ENCODE assay signal across 22 mouse cellular contexts in the genomic region with DNA sequence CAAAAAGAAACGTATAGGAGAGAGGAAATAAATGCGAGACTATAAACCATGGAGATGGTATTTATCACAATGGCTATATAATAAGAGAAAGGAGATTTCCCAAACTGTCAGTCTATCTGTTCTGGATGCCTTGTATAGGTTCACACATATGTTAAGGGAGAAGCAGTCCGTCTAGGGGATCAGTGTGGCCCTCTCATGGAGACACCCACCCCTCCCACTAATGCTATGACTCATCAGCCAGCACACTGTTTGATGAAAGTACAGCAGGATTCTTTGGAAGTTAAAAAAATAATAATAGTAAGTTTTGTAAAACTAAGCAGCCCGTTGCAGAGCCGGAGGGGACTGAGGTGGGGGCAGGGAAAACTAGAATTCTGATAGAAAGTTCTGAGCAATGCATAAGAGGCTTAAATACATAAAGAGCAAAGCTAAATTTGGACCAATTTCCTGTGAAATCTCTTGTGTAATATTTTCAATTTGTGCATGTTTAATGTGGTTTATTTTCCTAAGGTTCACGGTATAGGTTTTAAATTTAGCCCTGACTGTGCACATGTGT.
A peak's percentile ranks its signal among the peaks of the same experiment; 100 is the strongest.
DNase-seq lines count a peak whose midpoint lies in the region; ATAC-seq and TF ChIP-seq lines count a peak whose summit lies in the region.
"Had no signal": no experiment of that assay in that cellular context is flagged by ENCODE, and none has a peak within 500 bp of the region (broad histone marks: within the 10 kb centered on the region; RNA-seq: fewer than 3 reads in every experiment).

No protein-coding gene starts in this region.

- ATAC-seq in midbrain, embryonic 11.5 days (ENCODE audit: low FRiP score), result no peak
- no peak for ATAC-seq in midbrain, embryonic 13.5 days
- ATAC-seq in limb, embryonic 14.5 days (ENCODE audit: low FRiP score, low read depth), result 0 out of 2 replicates have a peak, but pooled peaks have one; percentile 51
- ATAC-seq: CD4-positive, CD25-positive, alpha-beta regulatory T cell, adult 4 months; forebrain, embryonic 13.5 days had no signal

- H3K27me3 ChIP-seq in midbrain, embryonic 11.5 days (ENCODE audit: control insufficient read depth, insufficient read depth, low read length), result no peaks in the 10 kb centered on the region
- H3K27me3 ChIP-seq in midbrain, embryonic 13.5 days, result no peaks in the 10 kb centered on the region
- no peaks in the 10 kb centered on the region for H3K27me3 ChIP-seq in limb, embryonic 14.5 days (ENCODE audit: control insufficient read depth, insufficient read depth, low read length)
- H3K27me3 ChIP-seq in hindbrain, embryonic 10.5 days (ENCODE audit: insufficient read depth, poor library complexity, severe bottlenecking), result no peaks in the 10 kb centered on the region
- H3K27me3 ChIP-seq: forebrain, embryonic 13.5 days; heart, embryonic 12.5 days; heart, embryonic 15.5 days; hindbrain, embryonic 12.5 days; hindbrain, embryonic 15.5 days had no signal

- H3K9ac ChIP-seq in midbrain, embryonic 11.5 days (ENCODE audit: low read length), result no peak overlapping the region
- H3K9ac ChIP-seq in midbrain, embryonic 13.5 days (replicated peaks), result no peak overlapping the region
- H3K9ac ChIP-seq in limb, embryonic 14.5 days (ENCODE audit: low read depth, low read length, severe bottlenecking), result no peak overlapping the region
- H3K9ac ChIP-seq: forebrain, embryonic 13.5 days; forebrain, postnatal 0 days; heart, embryonic 12.5 days; heart, embryonic 15.5 days; hindbrain, embryonic 12.5 days; hindbrain, embryonic 15.5 days had no signal

- peaks cover 3% of the 10 kb centered on the region; the same call in 1 of the 2 replicates for H3K4me1 ChIP-seq in midbrain, embryonic 11.5 days (ENCODE audit: control insufficient read depth, insufficient read depth, low read length)
- peaks cover 7% of the 10 kb centered on the region; the same call in 1 of the 2 replicates for H3K4me1 ChIP-seq in midbrain, embryonic 13.5 days (replicated peaks)
- peaks cover 50% of the 10 kb centered on the region for H3K4me1 ChIP-seq in limb, embryonic 14.5 days (ENCODE audit: control insufficient read depth, insufficient read depth, low read length)
- H3K4me1 ChIP-seq in hindbrain, embryonic 10.5 days (replicated peaks), result 0 out of 2 replicates have a peak, but pooled peaks cover 5% of the 10 kb centered on the region
- H3K4me1 ChIP-seq: heart, embryonic 15.5 days had no signal

- H3K36me3 ChIP-seq in midbrain, embryonic 11.5 days (ENCODE audit: control insufficient read depth, insufficient read depth, low read length), result no peaks in the 10 kb centered on the region
- H3K36me3 ChIP-seq in midbrain, embryonic 13.5 days, result no peaks in the 10 kb centered on the region
- H3K36me3 ChIP-seq in limb, embryonic 14.5 days (ENCODE audit: control insufficient read depth, insufficient read depth, low read length), result no peaks in the 10 kb centered on the region
- H3K36me3 ChIP-seq in hindbrain, embryonic 10.5 days, result no peaks in the 10 kb centered on the region
- H3K36me3 ChIP-seq: heart, embryonic 12.5 days; heart, embryonic 15.5 days; hindbrain, embryonic 12.5 days; hindbrain, embryonic 15.5 days had no signal

- WGBS in midbrain, embryonic 11.5 days, result 73% methylated on average over 6 of the region's 6 CpGs
- 70% methylated on average over 6 of the region's 6 CpGs for WGBS in midbrain, embryonic 13.5 days
- 33% methylated on average over 6 of the region's 6 CpGs for WGBS in limb, embryonic 14.5 days
- WGBS in hindbrain, embryonic 10.5 days, result 73% methylated on average over 6 of the region's 6 CpGs

- H3K4me2 ChIP-seq in midbrain, embryonic 11.5 days, result no peak overlapping the region
- no peak overlapping the region for H3K4me2 ChIP-seq in midbrain, embryonic 13.5 days (replicated peaks)
- H3K4me2 ChIP-seq in limb, embryonic 14.5 days (replicated peaks; ENCODE audit: low read depth, low read length, severe bottlenecking), result 0 out of 2 replicates have a peak overlapping the region, but pooled peaks have one; percentile 0
- H3K4me2 ChIP-seq: forebrain, embryonic 13.5 days; heart, embryonic 12.5 days; heart, embryonic 15.5 days; hindbrain, embryonic 12.5 days; hindbrain, embryonic 15.5 days had no signal

- H3K9me3 ChIP-seq in midbrain, embryonic 11.5 days (ENCODE audit: control insufficient read depth, low read length), result no peaks in the 10 kb centered on the region
- no peaks in the 10 kb centered on the region for H3K9me3 ChIP-seq in midbrain, embryonic 13.5 days
- no peaks in the 10 kb centered on the region for H3K9me3 ChIP-seq in limb, embryonic 14.5 days (ENCODE audit: control insufficient read depth, low read length)
- no peaks in the 10 kb centered on the region for H3K9me3 ChIP-seq in hindbrain, embryonic 10.5 days
- H3K9me3 ChIP-seq: forebrain, embryonic 13.5 days; heart, embryonic 12.5 days; heart, embryonic 15.5 days; hindbrain, embryonic 12.5 days; hindbrain, embryonic 15.5 days had no signal

- no peak overlapping the region for H3K27ac ChIP-seq in midbrain, embryonic 11.5 days (ENCODE audit: low read depth, low read length)
- no peak overlapping the region for H3K27ac ChIP-seq in midbrain, embryonic 13.5 days
- H3K27ac ChIP-seq in limb, embryonic 14.5 days (replicated peaks; ENCODE audit: low read depth, low read length), result peak overlapping the region; percentile 48; the same call in 1 of the 2 replicates
- H3K27ac ChIP-seq in hindbrain, embryonic 10.5 days, result no peak overlapping the region
- H3K27ac ChIP-seq: forebrain, embryonic 13.5 days; heart, embryonic 15.5 days; hindbrain, embryonic 12.5 days; hindbrain, embryonic 15.5 days had no signal

- no peak overlapping the region for H3K4me3 ChIP-seq in midbrain, embryonic 11.5 days (ENCODE audit: low read depth, low read length)
- no peak overlapping the region for H3K4me3 ChIP-seq in midbrain, embryonic 13.5 days (replicated peaks)
- H3K4me3 ChIP-seq in limb, embryonic 14.5 days (replicated peaks; ENCODE audit: low read length), result no peak overlapping the region
- H3K4me3 ChIP-seq in hindbrain, embryonic 10.5 days, result no peak overlapping the region
- H3K4me3 ChIP-seq: erythroblast, embryonic 14.5 days; forebrain, embryonic 13.5 days; gastrocnemius, adult 2 months; heart, embryonic 12.5 days; heart, embryonic 15.5 days; hindbrain, embryonic 12.5 days; hindbrain, embryonic 15.5 days had no signal

- no peak for TF ChIP-seq POLR2A in limb, embryonic 14.5 days (IDR thresholded peaks at IDR 0.05; ENCODE audit: borderline replicate concordance, extremely low read depth, insufficient read depth, insufficient read length)

- DNase-seq in heart, adult 11 months, result peak; percentile 89
- no peak for DNase-seq in heart, postnatal 4 days
- peak; percentile 66 for DNase-seq in midbrain, embryonic 11.5 days (ENCODE audit: low spot score, missing footprints)
- no peak for DNase-seq in limb, embryonic 14.5 days (ENCODE audit: low spot score)
- no peak for DNase-seq in hindbrain, embryonic 10.5 days (ENCODE audit: low spot score)
- DNase-seq: adrenal gland, adult 2 months; adrenal gland, postnatal 14 days; embryo, embryonic 11 days; forebrain, postnatal 0 days; gastrocnemius, adult 2 months; gastrocnemius, postnatal 14 days; heart, adult 18-20 months; heart, postnatal 10 days; heart, postnatal 36 days had no signal

Comparison
In these comparisons a context has a peak if more than half of its experiments do, and no peak if none do; other contexts are left out.
1. DNase-seq: peak in heart, adult 11 months (single experiment) and midbrain, embryonic 11.5 days (single experiment); none in heart, postnatal 4 days (single experiment), limb, embryonic 14.5 days (single experiment) and hindbrain, embryonic 10.5 days (single experiment).